In genomic region chr10:45103184-45103583, GRCm38 (mm10) we compare ENCODE assay signal across 11 mouse cellular contexts. TPM values are rescaled to one million over a fixed set of nuclear protein-coding genes. Genes with fewer than 3 reads are reported as not detected.
A peak's percentile ranks its signal among the peaks of the same experiment; 100 is the strongest.
DNase-seq lines count a peak whose midpoint lies in the region; ATAC-seq and TF ChIP-seq lines count a peak whose summit lies in the region.
"Had no signal": no experiment of that assay in that cellular context is flagged by ENCODE, and none has a peak within 500 bp of the region (broad histone marks: within the 10 kb centered on the region; RNA-seq: fewer than 3 reads in every experiment).

No protein-coding gene starts in this region.

- no peaks in the 10 kb centered on the region for H3K9me3 ChIP-seq in liver, postnatal 0 days (ENCODE audit: low read length)
- H3K9me3 ChIP-seq in liver, embryonic 11.5 days (ENCODE audit: control insufficient read depth, low read length): 0 out of 2 replicates have a peak, but pooled peaks cover 2% of the 10 kb centered on the region

- peak; percentile 47 for DNase-seq in liver, postnatal 0 days
- DNase-seq in liver, embryonic 11.5 days (ENCODE audit: low spot score): no peak
- DNase-seq in embryo, embryonic 9.5 days (ENCODE audit: extremely low spot score): peak; percentile 19
- peak; percentile 24 for DNase-seq in kidney, postnatal 14 days
- DNase-seq in thymus, postnatal 10 days (ENCODE audit: low spot score in 2 of 2): peak; percentile 44 to 58
- no peak for DNase-seq in yolk sac, embryonic 10.5 days (ENCODE audit: low spot score)
- DNase-seq in frontal cortex, postnatal 14 days (ENCODE audit: low spot score in 2 of 2): no peak
- DNase-seq in left cerebral cortex, postnatal 4 days: no peak

- no peak for TF ChIP-seq CTCF in liver, postnatal 0 days (IDR thresholded peaks at IDR 0.05; ENCODE audit: low read depth)

- no peak overlapping the region for H3K4me2 ChIP-seq in liver, postnatal 0 days (ENCODE audit: low read depth, low read length)
- H3K4me2 ChIP-seq in liver, embryonic 11.5 days: no peak overlapping the region

- intact Hi-C loops in left cerebral cortex, postnatal 4 days (cut with DNase I): no loop called here

- TF ChIP-seq EP300 in liver, postnatal 0 days (IDR thresholded peaks at IDR 0.05; ENCODE audit: low read depth): peak; percentile 33; the same call in 1 of the 2 replicates

- peak overlapping the region; percentile 74 for H3K27ac ChIP-seq in liver, postnatal 0 days (ENCODE audit: low read depth)
- no peak overlapping the region for H3K27ac ChIP-seq in liver, embryonic 11.5 days (ENCODE audit: low read depth, low read length)
- H3K27ac ChIP-seq: left cerebral cortex, adult 2 months; stomach, postnatal 0 days had no signal

- H3K36me3 ChIP-seq in liver, postnatal 0 days (replicated peaks; ENCODE audit: insufficient read depth, low read length): peaks cover 20% of the 10 kb centered on the region
- peaks cover 14% of the 10 kb centered on the region for H3K36me3 ChIP-seq in liver, embryonic 11.5 days (ENCODE audit: control insufficient read depth, insufficient read depth, low read length)

- no peaks in the 10 kb centered on the region for H3K27me3 ChIP-seq in liver, postnatal 0 days (ENCODE audit: insufficient read depth, low read length)
- H3K27me3 ChIP-seq in liver, embryonic 11.5 days (replicated peaks; ENCODE audit: control insufficient read depth, insufficient read depth, low read length): no peaks in the 10 kb centered on the region

- H3K4me1 ChIP-seq in liver, postnatal 0 days (ENCODE audit: insufficient read depth): peaks cover 12% of the 10 kb centered on the region
- peaks cover 8% of the 10 kb centered on the region for H3K4me1 ChIP-seq in liver, embryonic 11.5 days (replicated peaks; ENCODE audit: control insufficient read depth, insufficient read depth, low read length)

- peak; percentile 43 for ATAC-seq in liver, postnatal 0 days
- ATAC-seq in liver, embryonic 11.5 days (replicated peaks; ENCODE audit: low FRiP score): no peak

- 65% methylated on average over 11 of the region's 11 CpGs for WGBS in liver, postnatal 0 days (ENCODE audit: insufficient replicate concordance)
- WGBS in liver, embryonic 11.5 days: 66% methylated on average over 11 of the region's 11 CpGs

- H3K4me3 ChIP-seq in liver, postnatal 0 days (ENCODE audit: low read depth, low read length): no peak overlapping the region
- no peak overlapping the region for H3K4me3 ChIP-seq in liver, embryonic 11.5 days (ENCODE audit: low read depth, low read length)
- H3K4me3 ChIP-seq: erythroblast, embryonic 14.5 days; left cerebral cortex, adult 2 months had no signal

- no peak overlapping the region for H3K9ac ChIP-seq in liver, postnatal 0 days (replicated peaks)
- H3K9ac ChIP-seq in liver, embryonic 11.5 days (ENCODE audit: low read depth, low read length): no peak overlapping the region

RNA-seq across cellular contexts. Expression of gene Prep, which starts 36.2 kb away (rescaled TPM):
- polyA plus RNA-seq in liver, postnatal 0 days (2015; fragmentation: Nextera tagmentation; extraction: Ambion mirVana): 6.4 and 7.1 TPM in 2 replicates
- 22.1 and 27.7 TPM in 2 replicates for polyA plus RNA-seq in liver, embryonic 11.5 days (2014; fragmentation: Nextera tagmentation; extraction: Ambion mirVana)
- 10 to 100 TPM; 22.9 to 23.8 TPM for total RNA-seq in left cerebral cortex, postnatal 4 days (2021)

Comparison
In these comparisons a context has a peak if more than half of its experiments do, and no peak if none do; other contexts are left out.
1. DNase-seq: peak in liver, postnatal 0 days (single experiment), embryo, embryonic 9.5 days (single experiment), kidney, postnatal 14 days (single experiment) and thymus, postnatal 10 days (2 of 2); none in liver, embryonic 11.5 days (single experiment), yolk sac, embryonic 10.5 days (single experiment), frontal cortex, postnatal 14 days (0 of 2) and left cerebral cortex, postnatal 4 days (single experiment).